Mouse (Mus musculus) spleen, adult 2 months (tissue): ENCODE data around the gene Lpar1. TPM values are rescaled to one million over a fixed set of nuclear protein-coding genes. Genes with fewer than 3 reads are reported as not detected.
A peak's percentile ranks its signal among the peaks of the same experiment; 100 is the strongest.

ENCODE experiments used
- DNase-seq, 2 experiments: peaks; one replicate each; pipeline versions ENCODE4 v3.0.0 to v3.0.0-alpha.2; 2012 to 2021; ENCODE audit warnings: low spot score in 2 of 2, low read depth in 1 of 2
- H3K27ac ChIP-seq: fragments of 200-500 bp; 2 replicates; pipeline ENCODE4 v1.5.1; 2012; ENCODE audit warnings: low read length, inconsistent platforms; ENCODE audit not compliant: insufficient read depth
- H3K27me3 ChIP-seq: fragments of 200-500 bp; 2 replicates; pipeline ENCODE4 v1.6.1; 2012; ENCODE audit warnings: mild to moderate bottlenecking, moderate library complexity, low read length, inconsistent platforms; ENCODE audit not compliant: control insufficient read depth, insufficient read depth
- H3K36me3 ChIP-seq: fragments of 200-500 bp; 2 replicates; pipeline ENCODE4 v1.6.1; 2012; ENCODE audit warnings: mild to moderate bottlenecking, low read length, inconsistent platforms; ENCODE audit not compliant: control insufficient read depth, insufficient read depth
- H3K4me1 ChIP-seq: fragments of 200-500 bp; 2 replicates; pipeline ENCODE4 v1.6.1; 2011; ENCODE audit warnings: inconsistent platforms; ENCODE audit not compliant: control insufficient read depth, insufficient read depth, insufficient read length
- H3K4me3 ChIP-seq: fragments of 200-500 bp; 2 replicates; pipeline ENCODE4 v1.5.1; 2011; ENCODE audit warnings: mild to moderate bottlenecking, inconsistent platforms; ENCODE audit not compliant: insufficient read depth, insufficient read length; ENCODE audit errors: extremely low read depth
- CTCF ChIP-seq: fragments of 200-500 bp; IDR thresholded peaks from 2 replicates; pipeline ENCODE4 v1.5.1; 2011; ENCODE audit warnings: mild to moderate bottlenecking, inconsistent platforms; ENCODE audit not compliant: insufficient read depth, insufficient read length, insufficient replicate concordance; ENCODE audit errors: extremely low read depth
- POLR2A ChIP-seq: fragments of 200-500 bp; IDR thresholded peaks from 2 replicates; pipeline ENCODE4 v1.6.1; 2011; ENCODE audit warnings: low read depth, low read length, inconsistent platforms
- WGBS: fragments of 180-500 bp; shearing (Covaris S2); methylation state at CpG from one replicate; pipeline ENCODE4 v1.1.7; 2018; 5-methylcytosine and 5-hydroxymethylcytosine counted together
- polyA plus RNA-seq: library from polyadenylated mRNA; depleted of rRNA; stranded (reverse); fragments of >200 nt; gene quantifications from 2 replicates; pipeline ENCODE4 v1.2.3, GENCODE M21; 2012

Gene Lpar1
- polyA plus RNA-seq, 1 experiment: 19.7 TPM

- WGBS: 83% methylated on average over 3 of the region's 3 CpGs
- no peak for DNase-seq
- H3K36me3 ChIP-seq: no peaks in the 10 kb centered on the region
- no peak overlapping the region for H3K4me3 ChIP-seq
- no peak for TF ChIP-seq POLR2A
- no peak for TF ChIP-seq CTCF
- no peak overlapping the region for H3K27ac ChIP-seq
- H3K27me3 ChIP-seq: peaks cover 5% of the 10 kb centered on the region
- H3K4me1 ChIP-seq: no peaks in the 10 kb centered on the region
Measured at GRCm38 (mm10) chr4:58557001-58557400, 3.3 kb upstream of the Lpar1 start.

DNA sequence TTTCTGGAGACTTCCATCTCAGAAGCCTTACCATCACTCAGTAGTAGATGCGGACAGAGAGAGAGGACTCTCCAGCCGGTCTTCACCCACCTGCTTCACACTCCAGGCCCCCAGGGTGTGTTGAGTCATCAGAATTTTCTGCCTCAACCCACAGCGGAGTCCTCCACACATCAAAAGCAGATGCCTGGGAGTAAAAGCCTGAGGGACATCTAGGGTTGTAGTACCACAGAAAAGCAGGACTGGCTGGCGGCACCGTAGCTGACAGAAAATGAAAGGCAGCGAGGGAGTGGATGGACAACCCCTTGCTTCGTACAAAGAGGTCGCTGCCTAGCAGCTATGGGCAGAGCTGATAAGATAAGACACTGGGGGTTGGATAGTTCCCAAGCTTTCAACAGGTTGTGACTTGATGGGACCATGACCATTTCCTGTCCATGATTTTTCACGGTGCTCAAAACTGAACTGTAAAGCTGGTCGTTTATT, 701 bp upstream of the Lpar1 start:
- TF ChIP-seq CTCF (no peak), POLR2A (no peak)
- 65% methylated on average over 10 of the region's 10 CpGs for WGBS
- H3K4me1 ChIP-seq: no peaks in the 10 kb centered on the region
- DNase-seq: no peak
- H3K36me3 ChIP-seq: no peaks in the 10 kb centered on the region
- H3K27me3 ChIP-seq: peaks cover 5% of the 10 kb centered on the region
- no peak overlapping the region for H3K27ac ChIP-seq
- no peak overlapping the region for H3K4me3 ChIP-seq

DNA sequence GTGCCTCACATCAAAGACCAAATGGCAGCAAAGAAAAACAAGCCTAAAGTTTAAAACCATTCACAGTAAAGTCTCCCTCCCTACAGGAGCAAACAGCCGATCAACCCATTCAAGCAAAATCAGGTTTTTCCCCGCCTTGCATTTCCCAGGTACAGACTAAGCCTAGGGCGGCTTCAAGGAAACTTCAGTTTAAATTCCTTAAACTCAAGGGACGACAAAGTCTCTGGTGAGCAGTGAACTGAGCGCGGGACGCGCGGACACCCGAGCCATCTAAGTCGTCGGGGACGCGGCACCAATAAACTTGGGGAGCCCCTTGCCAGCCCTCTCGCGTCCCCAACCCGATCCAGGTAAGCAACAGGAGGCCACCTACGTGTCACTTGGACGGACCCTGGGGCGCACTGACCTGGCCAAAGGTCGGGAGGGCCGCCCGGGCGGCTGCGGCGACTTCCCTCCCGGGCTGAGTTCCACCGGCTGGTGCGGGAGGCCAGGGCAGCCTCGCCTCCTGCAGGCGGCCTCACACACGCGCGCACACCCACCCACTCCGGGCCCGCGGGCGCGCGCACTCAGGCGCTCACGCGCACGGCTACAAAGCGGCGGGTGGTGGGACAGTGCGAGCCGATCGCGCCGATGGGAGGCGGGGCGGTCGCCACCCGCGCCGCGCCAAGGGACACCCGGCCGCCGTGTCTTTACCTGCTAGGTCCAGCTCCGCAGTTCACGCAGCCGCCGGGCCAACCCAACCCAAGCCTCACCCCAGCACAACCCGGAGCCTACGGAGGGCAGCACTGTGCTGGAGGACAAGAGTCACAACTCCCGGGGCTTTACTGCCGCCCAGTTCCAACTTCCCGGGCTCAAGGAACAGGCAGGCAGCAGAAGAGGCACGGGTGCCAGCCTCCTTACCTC, 717 bp downstream of the Lpar1 start:
- Histone ChIP-seq H3K36me3 (no peaks in the 10 kb centered on the region), H3K4me3 (peak overlapping the region; percentile 48), H3K4me1 (no peaks in the 10 kb centered on the region), H3K27me3 (peaks cover 5% of the 10 kb centered on the region), H3K27ac (peak overlapping the region; percentile 50; the same call in 1 of the 2 replicates)
- WGBS: under 1% methylated on average over 61 of the region's 71 CpGs
- no peak for TF ChIP-seq CTCF
- TF ChIP-seq POLR2A: no peak
- DNase-seq: peak in 1 of 2 experiments; percentile 6

DNA sequence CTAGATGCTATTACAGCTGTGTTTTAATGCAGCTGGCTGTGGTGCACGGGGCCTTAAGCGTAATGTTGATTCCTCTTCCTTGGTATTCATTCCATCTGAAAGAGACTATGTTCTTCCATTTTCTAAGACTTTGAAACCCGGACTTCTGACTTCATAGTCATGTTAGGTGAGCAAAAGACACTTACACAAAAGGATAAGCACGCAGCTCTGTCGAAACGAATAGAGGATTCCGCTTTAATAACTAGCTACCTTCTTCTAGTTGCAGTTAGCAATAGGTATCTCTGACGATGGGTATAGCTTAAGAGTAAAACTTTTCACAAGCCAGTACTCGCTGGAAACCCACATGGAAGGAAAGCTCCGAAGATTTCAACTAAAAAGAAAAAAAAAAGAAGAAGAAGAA, 1.5 kb downstream of the Lpar1 start:
- DNase-seq: no peak
- Histone ChIP-seq H3K4me1 (no peaks in the 10 kb centered on the region), H3K4me3 (no peak overlapping the region), H3K36me3 (no peaks in the 10 kb centered on the region), H3K27ac (no peak overlapping the region), H3K27me3 (peaks cover 5% of the 10 kb centered on the region)
- no peak for TF ChIP-seq CTCF
- TF ChIP-seq POLR2A: no peak
- WGBS: 28% methylated on average over 10 of the region's 10 CpGs

DNA sequence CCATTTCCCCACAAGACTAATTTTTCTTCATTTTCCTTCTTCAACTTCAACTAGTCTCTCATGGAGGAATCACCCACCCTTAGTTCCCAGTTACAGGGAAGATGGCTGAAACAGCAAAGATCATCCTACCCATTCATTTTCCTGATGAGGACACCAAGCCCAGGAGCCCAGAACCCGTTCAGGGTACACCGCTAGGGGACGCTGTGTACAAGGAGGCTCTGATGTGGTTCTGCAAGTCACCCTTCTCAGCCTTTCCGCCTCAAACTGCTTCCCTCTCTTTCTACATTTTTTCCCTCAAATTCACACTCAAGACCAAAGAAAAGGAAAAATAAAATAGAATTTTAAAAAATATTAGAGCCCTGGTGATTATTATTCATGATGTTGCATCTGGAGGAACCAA, 1.9 kb downstream of the Lpar1 start:
- H3K4me3 ChIP-seq: no peak overlapping the region
- WGBS: 16% methylated on average over 4 of the region's 4 CpGs
- DNase-seq: peak; percentile 3 to 49
- no peaks in the 10 kb centered on the region for H3K36me3 ChIP-seq
- H3K27ac ChIP-seq: no peak overlapping the region
- H3K27me3 ChIP-seq: peaks cover 5% of the 10 kb centered on the region
- TF ChIP-seq CTCF: peak; percentile 50; the same call in 1 of the 2 replicates
- no peak for TF ChIP-seq POLR2A
- no peaks in the 10 kb centered on the region for H3K4me1 ChIP-seq

DNA sequence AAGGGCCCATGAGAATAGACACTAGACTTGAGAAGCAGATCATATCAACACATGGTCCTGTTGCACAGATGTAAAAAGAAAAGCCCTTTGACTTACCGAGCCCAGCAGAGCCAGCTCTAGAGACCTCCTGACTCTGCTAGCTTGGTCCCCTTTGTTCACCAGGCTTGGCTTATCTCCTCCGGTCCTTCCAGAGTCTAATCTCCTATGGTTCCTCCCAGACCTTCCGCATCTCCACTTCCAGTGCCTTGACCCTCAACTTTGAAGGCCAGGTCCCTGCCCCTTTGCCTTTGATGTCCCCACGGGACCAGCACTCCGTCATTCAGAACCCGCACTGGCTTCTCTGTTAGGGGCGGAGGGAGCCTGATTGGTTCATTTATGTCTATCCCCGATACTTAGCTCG, 6.0 kb downstream of the Lpar1 start:
- no peak overlapping the region for H3K27ac ChIP-seq
- H3K4me1 ChIP-seq: no peaks in the 10 kb centered on the region
- TF ChIP-seq CTCF (no peak), POLR2A (no peak)
- no peaks in the 10 kb centered on the region; the same call in 1 of the 2 replicates for H3K27me3 ChIP-seq
- no peak for DNase-seq
- no peaks in the 10 kb centered on the region for H3K36me3 ChIP-seq
- H3K4me3 ChIP-seq: no peak overlapping the region
- WGBS: 89% methylated on average over 9 of the region's 9 CpGs

GRCm38 (mm10) chr4:58547273-58547565, 6.5 kb downstream of the Lpar1 start:
- Histone ChIP-seq H3K27me3 (no peaks in the 10 kb centered on the region), H3K27ac (no peak overlapping the region), H3K4me1 (no peaks in the 10 kb centered on the region), H3K4me3 (no peak overlapping the region), H3K36me3 (no peaks in the 10 kb centered on the region)
- 69% methylated on average over 4 of the region's 4 CpGs for WGBS
- DNase-seq: no peak
- no peak for TF ChIP-seq CTCF
- no peak for TF ChIP-seq POLR2A
